Mouse (Mus musculus) liver, postnatal 0 days (tissue): ENCODE measurements around the gene Cblc. TPM values are rescaled to one million over a fixed set of nuclear protein-coding genes. Genes with fewer than 3 reads are reported as not detected.

ENCODE experiments used
- ATAC-seq: fragments of 200-750 bp; cut with Nextera tagmentation; 2 replicates; pipeline ENCODE4 v1.8.0; 2017; ENCODE audit warnings: mild to moderate bottlenecking, moderate library complexity
- DNase-seq: peaks from one replicate; pipeline ENCODE4 v3.0.0-alpha.2; 2016
- H3K27ac ChIP-seq: fragments of 300-500 bp; sonication (generic); 2 replicates; pipeline ENCODE4 v1.5.1; 2014; ENCODE audit warnings: antibody characterized with exemption, moderate library complexity, mild to moderate bottlenecking, low read depth
- H3K27me3 ChIP-seq: fragments of 300-500 bp; sonication (generic); 2 replicates; pipeline ENCODE4 v1.6.1; 2014; ENCODE audit warnings: low read length, control low read depth, mixed read lengths; ENCODE audit not compliant: insufficient read depth
- H3K36me3 ChIP-seq: fragments of 300-500 bp; sonication (generic); replicated peaks from 2 replicates; pipeline ENCODE4 v1.6.1; 2014; ENCODE audit warnings: mild to moderate bottlenecking, control low read depth, low read length, moderate library complexity, mixed read lengths; ENCODE audit not compliant: insufficient read depth
- H3K4me1 ChIP-seq: fragments of 300-500 bp; sonication (generic); 2 replicates; pipeline ENCODE4 v1.6.1; 2014; ENCODE audit warnings: antibody characterized with exemption, mild to moderate bottlenecking, control low read depth; ENCODE audit not compliant: insufficient read depth
- H3K4me2 ChIP-seq: fragments of 300-500 bp; sonication (generic); 2 replicates; pipeline ENCODE4 v1.6.1; 2014; ENCODE audit warnings: low read depth, mild to moderate bottlenecking, low read length, moderate library complexity, mixed read lengths
- H3K4me3 ChIP-seq: fragments of 300-500 bp; sonication (generic); 2 replicates; pipeline ENCODE4 v1.5.1; 2014; ENCODE audit warnings: low read depth, low read length
- H3K9ac ChIP-seq: fragments of 300-500 bp; sonication (generic); replicated peaks from 2 replicates; pipeline ENCODE4 v1.6.1; 2014; ENCODE audit warnings: mild to moderate bottlenecking, moderate library complexity
- H3K9me3 ChIP-seq: fragments of 300-500 bp; sonication (generic); 2 replicates; pipeline ENCODE4 v1.6.1; 2016; ENCODE audit warnings: mild to moderate bottlenecking, control low read depth, low read length, mixed read lengths
- CTCF ChIP-seq: sonication (generic); IDR thresholded peaks from 2 replicates; pipeline ENCODE4 v1.5.1; 2016; ENCODE audit warnings: antibody characterized with exemption, low read depth
- EP300 ChIP-seq: IDR thresholded peaks from 2 replicates; pipeline ENCODE4 v1.6.1; 2016; ENCODE audit warnings: antibody characterized with exemption, low read depth, mild to moderate bottlenecking
- WGBS: fragments of 180-500 bp; shearing (Covaris S2); extraction: QIAGEN DNeasy Blood & Tissue Kit; methylation state at CpG from one replicate; pipeline ENCODE4 v1.1.7; 2014; ENCODE audit not compliant: insufficient replicate concordance; 5-methylcytosine and 5-hydroxymethylcytosine counted together
- polyA plus RNA-seq: library from polyadenylated mRNA; unstranded; fragments of >200 nt; fragmentation: Nextera tagmentation; extraction: Ambion mirVana; gene quantifications from 2 replicates; pipeline ENCODE4 v1.2.1, GENCODE M21; 2015

Cblc gene
- polyA plus RNA-seq, 1 experiment from 2014 or later, result 9.6 TPM

- no peak overlapping the region for H3K27ac ChIP-seq
- peak; percentile 30 for ATAC-seq
- no peak overlapping the region for H3K4me3 ChIP-seq
Measured at GRCm38 (mm10) chr7:19789904-19790347, 6.7 kb downstream of the Cblc start.

DNA sequence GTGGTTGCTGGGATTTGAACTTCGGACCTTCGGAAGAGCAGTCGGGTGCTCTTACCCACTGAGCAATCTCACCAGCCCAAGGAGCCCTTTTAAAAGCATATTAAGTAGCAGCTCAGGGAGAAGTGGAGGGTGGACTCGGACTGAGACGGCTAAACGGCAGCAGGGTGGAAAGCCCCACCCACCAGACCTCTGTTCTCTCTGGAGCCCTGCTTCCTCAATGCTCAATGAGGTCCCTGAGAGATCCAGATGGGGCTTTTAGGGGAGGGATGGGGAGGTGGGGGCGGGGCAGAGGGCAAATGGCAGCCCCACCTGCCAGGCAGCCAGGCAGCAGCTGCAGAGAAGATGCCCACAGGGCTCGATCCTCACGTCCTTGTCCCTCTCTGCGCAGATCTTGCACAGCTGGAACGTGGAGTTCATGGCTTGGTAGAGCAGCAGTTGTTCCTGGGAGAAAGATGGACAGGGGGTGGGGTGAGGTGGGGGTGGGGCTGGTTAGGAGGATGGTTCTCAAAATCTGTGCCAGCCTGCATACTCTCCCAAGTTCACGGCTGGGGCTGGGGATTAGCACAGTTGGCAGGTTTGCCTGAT lies 10.6 kb downstream of the Cblc start:
- Histone ChIP-seq H3K9ac (no peak overlapping the region), H3K27ac (peak overlapping the region; percentile 70), H3K36me3 (no peaks in the 10 kb centered on the region), H3K4me3 (no peak overlapping the region), H3K4me1 (peaks cover 9% of the 10 kb centered on the region), H3K4me2 (no peak overlapping the region), H3K27me3 (no peaks in the 10 kb centered on the region), H3K9me3 (no peaks in the 10 kb centered on the region)
- DNase-seq (no peak), ATAC-seq (no peak)
- 35% methylated on average over 12 of the region's 12 CpGs for WGBS
- no peak for TF ChIP-seq EP300
- no peak for TF ChIP-seq CTCF

More at GRCm38 (mm10) chr7:19789904-19790347, 6.7 kb downstream of the Cblc start:
- TF ChIP-seq EP300 (no peak), CTCF (peak; percentile 98)
- H3K27me3 ChIP-seq, result no peaks in the 10 kb centered on the region
- H3K4me2 ChIP-seq, result peak overlapping the region; percentile 61
- no peaks in the 10 kb centered on the region for H3K9me3 ChIP-seq
- no peaks in the 10 kb centered on the region for H3K36me3 ChIP-seq
- no peak overlapping the region for H3K9ac ChIP-seq
- peaks cover 12% of the 10 kb centered on the region; the same call in 1 of the 2 replicates for H3K4me1 ChIP-seq
- 1% methylated on average over 19 of the region's 19 CpGs for WGBS
- DNase-seq, result peak; percentile 93

DNA sequence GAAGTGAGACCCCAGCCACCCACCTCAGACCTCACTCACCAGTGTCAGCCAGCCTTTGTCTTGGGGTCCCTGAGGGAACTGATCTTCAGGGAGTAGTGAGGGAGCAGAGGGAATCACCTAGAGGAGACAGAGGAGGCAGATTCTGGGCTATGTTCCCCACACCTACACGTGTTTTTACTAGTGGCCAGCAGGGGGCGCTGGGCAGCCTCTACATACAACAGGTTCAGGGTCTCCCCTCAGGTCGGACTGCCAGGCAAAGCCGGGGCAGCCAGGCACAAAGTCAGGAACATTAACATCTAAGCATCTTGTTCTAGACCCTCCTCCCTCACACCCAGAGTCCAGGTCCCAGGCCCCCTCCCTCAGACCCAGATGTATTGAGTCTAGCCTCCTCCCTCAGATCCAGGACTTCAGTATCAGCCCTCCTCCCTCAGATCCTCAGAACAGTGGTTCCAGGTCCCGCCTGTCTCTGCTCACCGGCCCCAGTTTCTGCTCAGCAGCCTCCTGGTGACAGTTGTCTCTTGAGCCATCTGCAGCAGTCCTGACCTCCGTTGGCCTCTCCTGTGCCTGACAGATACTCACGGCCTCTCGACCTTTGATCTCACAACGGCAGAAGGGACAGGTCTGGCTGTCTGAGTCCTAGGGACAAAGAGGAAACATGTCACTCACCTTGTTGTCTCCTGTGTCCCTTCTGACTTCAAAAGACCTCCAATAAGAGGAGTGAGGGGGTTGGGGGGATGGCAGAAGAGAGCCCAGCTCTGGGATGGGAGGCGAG lies 11.7 kb downstream of the Cblc start:
- peak; percentile 77 for ATAC-seq
- peak; percentile 51 for DNase-seq
- H3K27ac ChIP-seq, result peak overlapping the region; percentile 70
- no peaks in the 10 kb centered on the region for H3K36me3 ChIP-seq
- H3K4me1 ChIP-seq, result peaks cover 8% of the 10 kb centered on the region
- peak; percentile 67 for TF ChIP-seq CTCF
- TF ChIP-seq EP300, result no peak
- H3K27me3 ChIP-seq, result no peaks in the 10 kb centered on the region
- H3K4me2 ChIP-seq, result no peak overlapping the region
- H3K9ac ChIP-seq, result no peak overlapping the region; the same call in 1 of the 2 replicates
- H3K9me3 ChIP-seq, result peaks cover 2% of the 10 kb centered on the region; the same call in 1 of the 2 replicates
- no peak overlapping the region for H3K4me3 ChIP-seq
- 28% methylated on average over 11 of the region's 11 CpGs for WGBS

- ATAC-seq (peak; percentile 50; the same call in 1 of the 2 replicates), DNase-seq (peak; percentile 40)
- H3K4me1 ChIP-seq, result peaks cover 5% of the 10 kb centered on the region
- H3K27ac ChIP-seq, result peak overlapping the region; percentile 31; the same call in 1 of the 2 replicates
- 0 out of 2 replicates have a peak overlapping the region, but pooled peaks have one; percentile 20 for H3K4me2 ChIP-seq
- H3K9me3 ChIP-seq, result peaks cover 4% of the 10 kb centered on the region; the same call in 1 of the 2 replicates
- H3K9ac ChIP-seq, result no peak overlapping the region
- TF ChIP-seq CTCF (no peak), EP300 (no peak)
- H3K27me3 ChIP-seq, result no peaks in the 10 kb centered on the region
- no peaks in the 10 kb centered on the region for H3K36me3 ChIP-seq
- WGBS, result 54% methylated on average over 8 of the region's 8 CpGs
- H3K4me3 ChIP-seq, result no peak overlapping the region
Measured at GRCm38 (mm10) chr7:19783630-19784029, 13.0 kb downstream of the Cblc start.

DNA sequence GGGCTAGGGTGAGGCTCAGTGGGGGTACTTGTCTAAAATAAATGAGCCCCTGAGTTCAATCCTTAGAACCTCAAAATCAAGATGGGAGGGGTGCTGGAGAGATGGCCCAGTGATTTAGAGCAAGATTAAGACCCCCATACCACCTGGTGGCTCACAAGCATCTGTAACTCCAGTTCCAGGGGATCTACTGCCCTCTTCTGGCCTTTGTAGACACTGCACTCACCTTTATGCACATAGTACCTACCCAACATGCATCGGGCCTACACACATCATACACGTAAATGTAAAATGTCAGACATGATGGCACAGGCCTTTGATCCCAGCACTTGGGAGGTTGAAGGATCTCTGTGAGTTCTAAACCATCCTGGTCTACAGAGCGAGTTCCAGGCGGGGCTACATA lies 14.0 kb downstream of the Cblc start:
- 75% methylated on average over 4 of the region's 4 CpGs for WGBS
- no peaks in the 10 kb centered on the region for H3K27me3 ChIP-seq
- H3K4me1 ChIP-seq, result peaks cover 5% of the 10 kb centered on the region
- DNase-seq (peak; percentile 39), ATAC-seq (no peak)
- H3K9ac ChIP-seq, result no peak overlapping the region
- H3K4me2 ChIP-seq, result no peak overlapping the region
- H3K27ac ChIP-seq, result no peak overlapping the region
- H3K9me3 ChIP-seq, result peaks cover 4% of the 10 kb centered on the region; the same call in 1 of the 2 replicates
- H3K4me3 ChIP-seq, result no peak overlapping the region
- H3K36me3 ChIP-seq, result no peaks in the 10 kb centered on the region
- TF ChIP-seq CTCF, result peak; percentile 63
- TF ChIP-seq EP300, result no peak

GRCm38 (mm10) chr7:19781741-19782140 lies 14.9 kb downstream of the Cblc start:
- Histone ChIP-seq H3K4me1 (peaks cover 5% of the 10 kb centered on the region), H3K9ac (no peak overlapping the region), H3K36me3 (no peaks in the 10 kb centered on the region), H3K4me3 (no peak overlapping the region), H3K27ac (no peak overlapping the region), H3K4me2 (no peak overlapping the region), H3K9me3 (peaks cover 4% of the 10 kb centered on the region; the same call in 1 of the 2 replicates), H3K27me3 (no peaks in the 10 kb centered on the region)
- TF ChIP-seq EP300 (no peak), CTCF (no peak)
- 72% methylated on average over 7 of the region's 7 CpGs for WGBS
- no peak for DNase-seq
- no peak for ATAC-seq
